Mouse (Mus musculus): ENCODE measurements around the gene Pou2f1. TPM values are rescaled to one million over a fixed set of nuclear protein-coding genes. Genes with fewer than 3 reads are reported as not detected.

Gene Pou2f1
- polyA plus RNA-seq (2011; ENCODE audit: insufficient read depth, insufficient read length, low read depth, missing spikeins), result 47.7 and 48.4 TPM in 2 replicates

GRCm38 (mm10) chr1:166002520-166003155 is at the start of gene Pou2f1:
Gene Pou2f1, minus strand, starts transcription at chr1:166002678.
- H3K4me1 ChIP-seq (ENCODE audit: control insufficient read depth, insufficient read depth, low read length), result no peaks in the 10 kb centered on the region
- H3K9ac ChIP-seq (ENCODE audit: low read depth, poor library complexity, severe bottlenecking), result peak within 1 kb of the TSS; percentile 100
- H3K27ac ChIP-seq (ENCODE audit: insufficient read depth, low read length), result peak within 1 kb of the TSS; percentile 86
- no peaks in the 10 kb centered on the region for H3K27me3 ChIP-seq (ENCODE audit: control insufficient read depth, insufficient read depth, low read length, poor library complexity, severe bottlenecking)
- no peaks in the 10 kb centered on the region for H3K36me3 ChIP-seq (ENCODE audit: control insufficient read depth, insufficient read depth, low read length, poor library complexity, severe bottlenecking)
- TF ChIP-seq CTCF (IDR thresholded peaks at IDR 0.05; ENCODE audit: low read depth, low read length) (peak; percentile 49), EP300 (IDR thresholded peaks at IDR 0.05; ENCODE audit: insufficient read depth, low read depth, low read length) (0 out of 2 replicates have a peak, but pooled peaks have one; percentile 27), POLR2A (IDR thresholded peaks at IDR 0.05; ENCODE audit: insufficient read depth, low read length) (peak; percentile 53)
- no peaks in the 10 kb centered on the region for H3K9me3 ChIP-seq (replicated peaks; ENCODE audit: control insufficient read depth, insufficient read depth, low read length, poor library complexity, severe bottlenecking)
- H3K4me3 ChIP-seq (ENCODE audit: low read depth, low read length), result peak within 1 kb of the TSS; percentile 86

GRCm38 (mm10) chr1:166049046-166049827 is 46.8 kb upstream of the Pou2f1 start:
- H3K27me3 ChIP-seq (ENCODE audit: control insufficient read depth, insufficient read depth, low read length, poor library complexity, severe bottlenecking), result no peaks in the 10 kb centered on the region; the same call in 1 of the 2 replicates

GRCm38 (mm10) chr1:166048230-166048911 is 45.9 kb upstream of the Pou2f1 start:
- no peaks in the 10 kb centered on the region for H3K4me1 ChIP-seq (ENCODE audit: control insufficient read depth, insufficient read depth, low read length)
- no peak for TF ChIP-seq POLR2A (IDR thresholded peaks at IDR 0.05; ENCODE audit: insufficient read depth, low read length)
- TF ChIP-seq EP300 (IDR thresholded peaks at IDR 0.05; ENCODE audit: insufficient read depth, low read depth, low read length), result no peak
- no peak for TF ChIP-seq CTCF (IDR thresholded peaks at IDR 0.05; ENCODE audit: low read depth, low read length)

More at GRCm38 (mm10) chr1:166049046-166049827, 46.8 kb upstream of the Pou2f1 start:
- Histone ChIP-seq H3K9ac (ENCODE audit: low read depth, poor library complexity, severe bottlenecking) (no peak overlapping the region), H3K4me1 (ENCODE audit: control insufficient read depth, insufficient read depth, low read length) (no peaks in the 10 kb centered on the region), H3K27ac (ENCODE audit: insufficient read depth, low read length) (no peak overlapping the region), H3K4me3 (ENCODE audit: low read depth, low read length) (no peak overlapping the region), H3K9me3 (replicated peaks; ENCODE audit: control insufficient read depth, insufficient read depth, low read length, poor library complexity, severe bottlenecking) (no peaks in the 10 kb centered on the region), H3K36me3 (ENCODE audit: control insufficient read depth, insufficient read depth, low read length, poor library complexity, severe bottlenecking) (no peaks in the 10 kb centered on the region)
- TF ChIP-seq EP300 (IDR thresholded peaks at IDR 0.05; ENCODE audit: insufficient read depth, low read depth, low read length) (no peak), CTCF (IDR thresholded peaks at IDR 0.05; ENCODE audit: low read depth, low read length) (no peak), POLR2A (IDR thresholded peaks at IDR 0.05; ENCODE audit: insufficient read depth, low read length) (no peak)

GRCm38 (mm10) chr1:166047505-166048170 is 45.2 kb upstream of the Pou2f1 start:
- Histone ChIP-seq H3K4me1 (ENCODE audit: control insufficient read depth, insufficient read depth, low read length) (no peaks in the 10 kb centered on the region), H3K9ac (ENCODE audit: low read depth, poor library complexity, severe bottlenecking) (no peak overlapping the region), H3K4me3 (ENCODE audit: low read depth, low read length) (no peak overlapping the region), H3K27me3 (ENCODE audit: control insufficient read depth, insufficient read depth, low read length, poor library complexity, severe bottlenecking) (no peaks in the 10 kb centered on the region; the same call in 1 of the 2 replicates), H3K27ac (ENCODE audit: insufficient read depth, low read length) (no peak overlapping the region), H3K9me3 (replicated peaks; ENCODE audit: control insufficient read depth, insufficient read depth, low read length, poor library complexity, severe bottlenecking) (no peaks in the 10 kb centered on the region), H3K36me3 (ENCODE audit: control insufficient read depth, insufficient read depth, low read length, poor library complexity, severe bottlenecking) (no peaks in the 10 kb centered on the region)
- TF ChIP-seq CTCF (IDR thresholded peaks at IDR 0.05; ENCODE audit: low read depth, low read length) (no peak), POLR2A (IDR thresholded peaks at IDR 0.05; ENCODE audit: insufficient read depth, low read length) (no peak), EP300 (IDR thresholded peaks at IDR 0.05; ENCODE audit: insufficient read depth, low read depth, low read length) (no peak)

More at GRCm38 (mm10) chr1:166048230-166048911, 45.9 kb upstream of the Pou2f1 start:
- Histone ChIP-seq H3K9me3 (replicated peaks; ENCODE audit: control insufficient read depth, insufficient read depth, low read length, poor library complexity, severe bottlenecking) (no peaks in the 10 kb centered on the region), H3K27ac (ENCODE audit: insufficient read depth, low read length) (no peak overlapping the region), H3K4me3 (ENCODE audit: low read depth, low read length) (peak overlapping the region; percentile 8), H3K9ac (ENCODE audit: low read depth, poor library complexity, severe bottlenecking) (no peak overlapping the region), H3K27me3 (ENCODE audit: control insufficient read depth, insufficient read depth, low read length, poor library complexity, severe bottlenecking) (no peaks in the 10 kb centered on the region; the same call in 1 of the 2 replicates), H3K36me3 (ENCODE audit: control insufficient read depth, insufficient read depth, low read length, poor library complexity, severe bottlenecking) (no peaks in the 10 kb centered on the region)

- no peaks in the 10 kb centered on the region for H3K4me1 ChIP-seq (ENCODE audit: control insufficient read depth, insufficient read depth, low read length)
- H3K4me3 ChIP-seq (ENCODE audit: low read depth, low read length), result no peak overlapping the region
- no peak overlapping the region for H3K9ac ChIP-seq (ENCODE audit: low read depth, poor library complexity, severe bottlenecking)
- no peak overlapping the region for H3K27ac ChIP-seq (ENCODE audit: insufficient read depth, low read length)
- no peaks in the 10 kb centered on the region; the same call in 1 of the 2 replicates for H3K27me3 ChIP-seq (ENCODE audit: control insufficient read depth, insufficient read depth, low read length, poor library complexity, severe bottlenecking)
- H3K9me3 ChIP-seq (replicated peaks; ENCODE audit: control insufficient read depth, insufficient read depth, low read length, poor library complexity, severe bottlenecking), result no peaks in the 10 kb centered on the region
- TF ChIP-seq CTCF (IDR thresholded peaks at IDR 0.05; ENCODE audit: low read depth, low read length) (no peak), POLR2A (IDR thresholded peaks at IDR 0.05; ENCODE audit: insufficient read depth, low read length) (no peak), EP300 (IDR thresholded peaks at IDR 0.05; ENCODE audit: insufficient read depth, low read depth, low read length) (no peak)
- no peaks in the 10 kb centered on the region for H3K36me3 ChIP-seq (ENCODE audit: control insufficient read depth, insufficient read depth, low read length, poor library complexity, severe bottlenecking)
Observed at GRCm38 (mm10) chr1:166045894-166046197, 43.4 kb upstream of the Pou2f1 start.
